Mouse (Mus musculus): ENCODE data around the gene Tmc3.

Gene Tmc3

DNA sequence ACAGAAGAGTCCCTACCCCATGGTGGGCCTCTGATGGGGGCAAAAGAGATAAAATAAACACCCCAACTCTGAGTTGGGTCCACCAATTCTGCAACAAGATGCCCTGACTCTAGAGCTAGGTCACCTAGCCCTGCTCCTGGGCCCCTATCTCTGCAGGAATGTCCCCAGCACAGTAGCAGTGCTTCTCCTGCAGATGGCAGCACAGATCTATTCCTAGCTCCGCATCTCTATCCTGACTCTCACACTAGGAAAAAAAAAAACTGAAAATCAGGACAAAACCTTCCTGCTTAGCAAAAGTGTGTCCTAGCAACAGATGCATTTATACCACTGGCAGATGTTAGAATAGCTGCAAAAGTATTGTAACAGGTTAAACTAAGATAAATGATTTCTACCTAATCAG, 84.0 kb downstream of the Tmc3 start:
- no peak for DNase-seq (ENCODE audit: low read depth)

DNA sequence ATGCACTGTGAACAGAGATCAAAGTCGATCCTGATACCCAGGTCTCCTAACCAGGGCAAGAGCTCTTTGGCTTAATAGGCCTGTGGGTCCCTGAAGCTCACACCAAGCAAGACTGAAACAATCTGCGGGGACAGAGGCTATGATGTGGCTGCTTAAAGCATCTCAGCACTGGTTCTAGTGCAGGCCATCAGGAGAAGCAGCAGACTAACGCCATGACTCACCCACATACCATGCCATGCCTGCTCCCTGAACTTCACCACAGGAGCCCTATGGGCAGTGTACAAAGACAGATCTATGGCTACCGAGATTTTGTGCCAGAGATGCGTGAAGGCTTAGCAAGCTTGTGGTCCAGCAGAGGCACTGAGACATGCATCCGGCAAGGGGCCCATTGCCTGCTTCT, 86.8 kb downstream of the Tmc3 start:
- DNase-seq (ENCODE audit: low read depth): no peak
